Mouse (Mus musculus) liver, adult 2 months (tissue): ENCODE measurements around the gene Npff. TPM values are rescaled to one million over a fixed set of nuclear protein-coding genes. Genes with fewer than 3 reads are reported as not detected.

Source experiments
- DNase-seq: peaks from one replicate; pipeline ENCODE4 v3.0.0-alpha.2; 2011; ENCODE audit warnings: low read depth, low spot score; ENCODE audit errors: extremely low read depth
- H3K27ac ChIP-seq: fragments of 200-500 bp; replicated peaks from 2 replicates; pipeline ENCODE4 v1.5.1; 2012; ENCODE audit warnings: low read depth, mild to moderate bottlenecking, control low read depth, inconsistent platforms, low read length; ENCODE audit not compliant: insufficient read depth
- H3K27me3 ChIP-seq: fragments of 200-500 bp; 2 replicates; pipeline ENCODE4 v1.6.1; 2012; ENCODE audit warnings: mild to moderate bottlenecking, moderate library complexity, low read length, inconsistent platforms; ENCODE audit not compliant: control insufficient read depth, insufficient read depth
- H3K36me3 ChIP-seq: fragments of 200-500 bp; 2 replicates; pipeline ENCODE4 v1.6.1; 2012; ENCODE audit warnings: low read length, inconsistent platforms; ENCODE audit not compliant: control insufficient read depth, insufficient read depth
- H3K4me1 ChIP-seq: fragments of 200-500 bp; 2 replicates; pipeline ENCODE4 v1.6.1; 2011; ENCODE audit warnings: low read length; ENCODE audit not compliant: control insufficient read depth, insufficient read depth
- H3K4me3 ChIP-seq: fragments of 200-500 bp; 2 replicates; pipeline ENCODE4 v1.5.1; 2011; ENCODE audit warnings: low read depth, mild to moderate bottlenecking, control low read depth, low read length, moderate library complexity; ENCODE audit not compliant: insufficient read depth
- H3K79me2 ChIP-seq: fragments of 200-500 bp; 2 replicates; pipeline ENCODE4 v1.6.1; 2012; ENCODE audit warnings: inconsistent platforms, mild to moderate bottlenecking, low read length, moderate library complexity; ENCODE audit not compliant: control insufficient read depth, insufficient read depth
- H3K9ac ChIP-seq: fragments of 200-500 bp; 2 replicates; pipeline ENCODE4 v1.6.1; 2012; ENCODE audit warnings: low read depth, mild to moderate bottlenecking, control low read depth, inconsistent platforms, low read length
- CTCF ChIP-seq: fragments of 200-500 bp; IDR thresholded peaks from 2 replicates; pipeline ENCODE4 v1.5.1; 2011; ENCODE audit warnings: low read depth, low read length, control low read depth
- POLR2A ChIP-seq: fragments of 200-500 bp; IDR thresholded peaks from 2 replicates; pipeline ENCODE4 v1.6.1; 2011; ENCODE audit warnings: low read length, control low read depth; ENCODE audit not compliant: insufficient read depth; ENCODE audit errors: extremely low read depth
- WGBS: fragments of 180-500 bp; shearing (Covaris S2); methylation state at CpG from one replicate; pipeline ENCODE4 v1.1.7; 2018; 5-methylcytosine and 5-hydroxymethylcytosine counted together
- polyA plus RNA-seq: library from polyadenylated mRNA; depleted of rRNA; stranded (reverse); fragments of >200 nt; gene quantifications from 2 replicates; pipeline ENCODE4 v1.2.3, GENCODE M21; 2012
- total RNA-seq: library from RNA; depleted of rRNA; stranded (reverse); fragments of >200 nt; gene quantifications from 2 replicates; pipeline ENCODE4 v1.2.3, GENCODE M21; 2014

The Npff gene
- total and polyA plus RNA-seq, 2 experiments = 0.65 to 3.5 TPM

- peak overlapping the region; percentile 78 for H3K9ac ChIP-seq
- H3K27me3 ChIP-seq = no peaks in the 10 kb centered on the region
- 5% methylated on average over 34 of the region's 34 CpGs for WGBS
- no peaks in the 10 kb centered on the region for H3K36me3 ChIP-seq
- TF ChIP-seq CTCF (no peak), POLR2A (no peak)
- peaks cover 4% of the 10 kb centered on the region for H3K4me1 ChIP-seq
- no peaks in the 10 kb centered on the region for H3K79me2 ChIP-seq
- DNase-seq = peak; percentile 52
- H3K4me3 ChIP-seq = peak overlapping the region; percentile 90
- no peak overlapping the region for H3K27ac ChIP-seq
Measured at GRCm38 (mm10) chr15:102510590-102511284, 14.0 kb downstream of the Npff start.

- peak overlapping the region; percentile 78 for H3K9ac ChIP-seq
- TF ChIP-seq POLR2A (no peak), CTCF (no peak)
- peaks cover 4% of the 10 kb centered on the region for H3K4me1 ChIP-seq
- peak overlapping the region; percentile 90 for H3K4me3 ChIP-seq
- no peaks in the 10 kb centered on the region for H3K27me3 ChIP-seq
- DNase-seq = no peak
- no peaks in the 10 kb centered on the region for H3K79me2 ChIP-seq
- no peaks in the 10 kb centered on the region for H3K36me3 ChIP-seq
- no peak overlapping the region for H3K27ac ChIP-seq
- WGBS = 28% methylated on average over 9 of the region's 9 CpGs
Measured at GRCm38 (mm10) chr15:102510110-102510509, 14.6 kb downstream of the Npff start.

DNA sequence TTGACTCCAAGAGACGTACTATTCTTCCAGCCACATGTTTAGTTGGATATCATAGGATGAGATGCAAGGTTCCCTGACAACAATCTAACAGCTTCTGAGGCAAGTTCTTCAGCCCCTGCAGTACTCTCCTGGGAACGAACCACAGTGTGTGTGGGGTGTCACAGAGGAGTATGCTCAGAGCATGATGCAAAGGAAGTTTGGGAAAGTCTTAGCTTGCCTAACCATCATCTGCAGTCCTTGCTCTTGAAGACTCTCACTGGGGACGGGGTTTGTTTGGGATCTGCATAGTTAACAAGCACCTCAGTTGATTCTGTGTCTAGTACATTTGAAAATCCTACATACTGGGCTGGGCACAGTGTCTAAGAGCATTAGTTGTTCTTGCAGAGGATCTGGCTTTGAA lies 16.4 kb downstream of the Npff start:
- peaks cover 4% of the 10 kb centered on the region for H3K4me1 ChIP-seq
- no peak overlapping the region for H3K4me3 ChIP-seq
- H3K27ac ChIP-seq = no peak overlapping the region
- TF ChIP-seq CTCF = no peak
- no peak for DNase-seq
- H3K36me3 ChIP-seq = peaks cover under 1% of the 10 kb centered on the region; the same call in 1 of the 2 replicates
- H3K27me3 ChIP-seq = no peaks in the 10 kb centered on the region
- WGBS = 90% methylated on average over 3 of the region's 3 CpGs
- no peak overlapping the region for H3K9ac ChIP-seq
- H3K79me2 ChIP-seq = no peaks in the 10 kb centered on the region

- Histone ChIP-seq H3K4me3 (no peak overlapping the region), H3K4me1 (peaks cover 4% of the 10 kb centered on the region), H3K27me3 (no peaks in the 10 kb centered on the region), H3K9ac (no peak overlapping the region), H3K27ac (no peak overlapping the region), H3K36me3 (peaks cover 5% of the 10 kb centered on the region), H3K79me2 (no peaks in the 10 kb centered on the region)
- no peak for DNase-seq
- TF ChIP-seq CTCF (no peak), POLR2A (no peak)
Measured at GRCm38 (mm10) chr15:102507561-102507960, 17.2 kb downstream of the Npff start.

DNA sequence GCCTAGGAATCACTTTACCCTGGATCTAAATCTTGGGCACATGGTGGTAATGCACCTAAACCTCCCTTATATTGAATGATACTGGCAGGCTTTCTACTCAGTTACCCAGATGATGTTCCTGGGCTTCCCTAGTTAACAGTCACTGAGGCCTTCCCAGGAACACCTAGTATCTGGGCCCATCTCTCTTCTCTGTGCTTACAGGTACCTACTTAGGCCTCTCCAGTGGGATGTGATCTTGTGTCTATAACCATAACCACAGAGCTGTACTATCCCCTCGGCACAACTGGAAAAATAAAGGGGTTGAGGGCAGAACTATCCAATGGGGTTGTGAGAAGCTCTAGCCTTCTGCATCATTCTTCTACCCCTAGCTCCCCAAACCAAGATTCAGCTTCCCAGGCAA lies 17.9 kb downstream of the Npff start:
- H3K79me2 ChIP-seq = no peaks in the 10 kb centered on the region
- no peaks in the 10 kb centered on the region for H3K27me3 ChIP-seq
- H3K36me3 ChIP-seq = peaks cover 5% of the 10 kb centered on the region
- no peak for TF ChIP-seq POLR2A
- no peak for TF ChIP-seq CTCF
- no peak for DNase-seq
- 94% methylated on average over 1 of the region's 1 CpGs for WGBS
- no peak overlapping the region for H3K4me3 ChIP-seq
- no peak overlapping the region for H3K9ac ChIP-seq
- peaks cover 4% of the 10 kb centered on the region for H3K4me1 ChIP-seq
- no peak overlapping the region for H3K27ac ChIP-seq

- Histone ChIP-seq H3K4me1 (peaks cover 4% of the 10 kb centered on the region), H3K27ac (no peak overlapping the region), H3K79me2 (no peaks in the 10 kb centered on the region), H3K9ac (no peak overlapping the region), H3K27me3 (no peaks in the 10 kb centered on the region), H3K4me3 (no peak overlapping the region), H3K36me3 (peaks cover 5% of the 10 kb centered on the region)
- DNase-seq = no peak
- WGBS = 18% methylated on average over 2 of the region's 2 CpGs
- TF ChIP-seq POLR2A (no peak), CTCF (no peak)
Measured at GRCm38 (mm10) chr15:102506464-102506830, 18.3 kb downstream of the Npff start.
